Mouse (Mus musculus) right cerebral cortex, adult 18-20 months (tissue): ENCODE measurements around the gene Htr2a.

ENCODE experiments used
- DNase-seq: peaks from one replicate; pipeline ENCODE4 v3.0.0; 2022; ENCODE audit warnings: mixed read lengths

The Htr2a gene

GRCm38 (mm10) chr14:74640819-74641381 is at the start of gene Htr2a:
Htr2a (plus strand) TSS chr14:74640840.
- peak; percentile 26 for DNase-seq

GRCm38 (mm10) chr14:74601333-74602087 is 39.1 kb upstream of the Htr2a start:
- peak; percentile 2 for DNase-seq

- peak; percentile 42 for DNase-seq
Measured at GRCm38 (mm10) chr14:74602543-74602942, 38.1 kb upstream of the Htr2a start.

GRCm38 (mm10) chr14:74603131-74603766 is 37.4 kb upstream of the Htr2a start:
- DNase-seq: no peak

GRCm38 (mm10) chr14:74611326-74611725 is 29.3 kb upstream of the Htr2a start:
- no peak for DNase-seq

DNA sequence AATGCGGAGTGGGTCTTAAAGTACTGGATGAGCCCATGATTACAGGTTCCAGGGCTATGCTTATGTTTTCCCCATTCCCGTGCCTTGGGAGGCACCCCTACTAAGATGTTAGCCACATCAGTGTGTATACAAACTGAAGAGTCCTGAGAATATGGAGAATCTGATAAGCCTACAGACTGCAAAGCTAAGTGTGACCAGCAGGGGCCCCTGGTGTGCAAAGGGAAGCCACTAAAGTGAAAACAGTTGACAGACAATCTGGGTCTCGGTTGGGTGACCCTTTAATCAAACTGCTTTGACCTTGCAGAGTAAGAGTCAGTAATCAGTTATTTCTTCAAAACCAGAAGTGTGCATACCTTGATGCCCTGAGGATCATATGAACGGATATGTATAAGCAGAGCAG is 21.8 kb upstream of the Htr2a start:
- no peak for DNase-seq

DNA sequence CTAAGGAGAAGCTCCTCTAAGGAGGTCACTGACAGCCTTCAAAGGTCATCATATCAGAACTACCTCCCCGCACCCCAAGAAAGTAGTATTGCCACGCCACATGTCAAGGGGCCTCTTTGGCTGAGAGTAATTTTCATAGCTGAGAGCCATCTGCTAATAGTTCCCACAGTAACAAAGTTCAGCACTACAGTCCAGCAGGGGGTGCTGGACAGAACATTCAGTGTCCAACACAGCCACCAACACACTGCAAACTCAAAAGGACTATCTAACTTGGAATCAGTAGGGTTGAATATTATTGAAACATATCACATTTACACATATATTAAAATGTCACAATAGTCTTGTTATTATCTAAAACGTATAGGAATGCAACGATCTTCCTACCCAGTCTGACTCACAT is 2.6 kb upstream of the Htr2a start:
- DNase-seq: no peak

DNA sequence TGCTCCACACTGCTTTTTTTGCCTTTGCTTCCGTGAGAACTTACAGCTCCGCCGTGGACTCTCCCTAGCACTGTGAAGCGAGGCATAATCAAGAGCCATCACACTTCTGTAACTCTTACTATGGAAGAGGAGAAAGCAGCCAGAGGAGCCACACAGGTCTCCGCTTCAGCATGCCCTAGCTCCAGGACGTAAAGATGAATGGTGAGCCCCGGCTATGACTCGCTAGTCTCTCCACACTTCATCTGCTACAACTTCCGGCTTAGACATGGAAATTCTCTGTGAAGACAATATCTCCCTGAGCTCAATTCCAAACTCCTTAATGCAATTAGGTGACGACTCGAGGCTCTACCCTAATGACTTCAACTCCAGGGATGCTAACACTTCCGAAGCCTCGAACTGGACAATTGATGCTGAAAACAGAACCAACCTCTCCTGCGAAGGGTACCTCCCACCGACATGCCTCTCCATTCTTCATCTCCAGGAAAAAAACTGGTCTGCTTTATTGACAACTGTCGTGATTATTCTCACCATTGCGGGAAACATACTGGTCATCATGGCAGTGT is 1.1 kb downstream of the Htr2a start:
- DNase-seq: peak; percentile 29

GRCm38 (mm10) chr14:74643296-74643695 is 2.7 kb downstream of the Htr2a start:
- peak; percentile 83 for DNase-seq

DNA sequence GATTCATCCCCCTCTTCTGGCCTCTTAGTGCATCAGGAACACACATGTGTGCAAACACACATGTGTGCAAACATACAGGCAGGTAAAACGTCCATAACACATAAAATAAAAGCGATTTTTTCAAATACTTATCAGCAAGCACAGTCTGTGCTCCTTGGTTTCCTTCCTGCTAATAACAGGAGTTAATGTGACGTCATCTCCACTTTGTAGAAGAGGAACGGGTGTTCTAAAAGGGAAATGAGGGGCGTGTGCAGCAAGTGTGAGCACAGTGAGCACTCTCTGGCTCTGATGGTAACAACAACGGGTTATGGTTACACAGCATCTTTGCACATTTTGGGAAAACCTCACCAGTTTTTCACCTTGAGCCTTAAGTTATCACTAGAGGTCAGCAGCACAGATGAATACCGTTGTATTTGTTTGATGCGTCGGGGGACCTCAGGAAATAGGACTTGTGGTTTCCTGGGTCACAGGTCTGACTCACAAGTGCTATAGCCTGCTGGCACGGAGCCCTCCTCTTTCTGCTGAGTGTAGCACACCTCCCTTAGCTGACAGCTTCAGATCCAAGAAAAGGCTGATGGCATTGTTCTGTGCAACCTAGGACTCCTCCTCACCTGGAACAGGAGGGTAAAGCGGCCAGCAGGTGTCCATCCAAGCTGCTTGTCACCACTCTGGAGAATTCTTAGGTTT is 5.6 kb downstream of the Htr2a start:
- no peak for DNase-seq

DNA sequence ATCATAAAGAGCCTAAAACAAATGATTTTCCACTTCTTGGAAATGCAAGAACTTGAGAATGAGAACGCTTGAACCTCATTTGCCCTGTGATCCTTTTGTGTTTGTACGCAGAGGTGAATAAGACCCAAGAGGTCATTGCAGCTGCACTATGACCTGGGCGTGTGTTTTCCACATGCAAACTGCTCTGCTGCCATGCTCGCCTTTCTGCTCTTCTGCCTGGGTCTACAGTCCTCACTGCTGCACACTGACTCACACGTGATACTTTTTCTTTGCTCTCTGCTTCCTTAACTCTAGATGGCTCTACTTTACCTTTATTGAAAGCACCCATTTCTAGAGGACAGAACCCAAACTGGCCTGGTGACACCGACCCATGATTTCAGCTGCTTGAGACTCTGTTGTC is 9.4 kb downstream of the Htr2a start:
- DNase-seq: no peak

DNA sequence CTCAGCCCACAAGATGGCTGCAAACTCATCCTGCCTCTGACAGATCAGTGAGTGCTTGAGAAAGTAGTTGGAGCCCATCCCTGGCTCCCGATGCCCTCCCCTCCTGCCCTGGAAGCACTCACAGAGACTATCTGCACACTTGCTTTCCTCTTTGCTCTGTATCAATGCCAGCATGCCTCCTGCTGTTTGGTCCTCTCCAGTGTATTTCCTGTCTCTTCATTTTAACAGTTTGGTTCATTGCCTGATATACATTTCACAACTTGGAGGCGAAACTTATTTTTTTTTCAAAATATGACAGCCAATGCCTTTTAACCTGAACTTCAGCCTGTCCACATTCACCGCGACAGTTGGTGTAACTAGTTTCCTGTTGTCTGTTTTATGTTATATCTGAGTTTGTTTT is 11.0 kb downstream of the Htr2a start:
- no peak for DNase-seq

DNA sequence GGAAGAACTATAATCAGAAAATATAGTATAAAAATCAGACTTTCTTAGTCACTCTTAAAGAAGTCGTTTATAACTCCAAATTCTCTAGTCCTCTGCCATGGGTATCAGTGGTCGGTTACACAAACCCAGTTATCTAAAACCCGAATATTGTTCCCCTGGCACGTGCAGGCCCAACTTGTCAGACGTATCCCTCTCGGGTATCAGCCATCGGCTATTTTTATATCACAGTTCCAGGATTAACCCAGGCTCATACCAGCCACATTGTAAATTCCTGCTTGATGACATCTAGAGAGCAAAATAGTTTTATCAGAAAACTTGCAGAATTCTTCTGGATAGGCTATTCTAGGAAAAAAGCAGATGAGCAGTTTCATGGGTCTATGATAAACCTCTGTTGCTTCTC is 16.6 kb downstream of the Htr2a start:
- no peak for DNase-seq

DNA sequence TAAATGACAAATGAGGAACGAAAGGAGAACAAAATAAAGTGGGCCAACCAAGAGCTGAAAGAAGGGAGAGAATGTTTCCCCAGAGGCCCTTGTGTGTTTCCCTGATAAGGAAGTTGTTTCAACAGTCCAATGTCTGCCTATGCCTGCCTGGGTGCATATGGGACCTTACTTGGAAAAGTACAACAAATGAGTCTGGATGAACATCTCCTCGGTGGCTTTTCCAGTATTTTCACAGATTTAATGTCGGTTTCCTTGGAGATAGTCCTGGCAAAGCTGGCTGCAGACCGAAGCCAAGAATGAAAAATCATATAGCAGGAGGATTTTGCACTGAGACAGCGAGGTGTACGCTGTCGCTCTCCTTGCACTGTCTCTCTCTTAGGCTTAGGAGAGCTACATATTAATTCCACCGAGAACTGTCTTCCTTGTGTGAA is 18.8 kb downstream of the Htr2a start:
- DNase-seq: peak; percentile 56

DNA sequence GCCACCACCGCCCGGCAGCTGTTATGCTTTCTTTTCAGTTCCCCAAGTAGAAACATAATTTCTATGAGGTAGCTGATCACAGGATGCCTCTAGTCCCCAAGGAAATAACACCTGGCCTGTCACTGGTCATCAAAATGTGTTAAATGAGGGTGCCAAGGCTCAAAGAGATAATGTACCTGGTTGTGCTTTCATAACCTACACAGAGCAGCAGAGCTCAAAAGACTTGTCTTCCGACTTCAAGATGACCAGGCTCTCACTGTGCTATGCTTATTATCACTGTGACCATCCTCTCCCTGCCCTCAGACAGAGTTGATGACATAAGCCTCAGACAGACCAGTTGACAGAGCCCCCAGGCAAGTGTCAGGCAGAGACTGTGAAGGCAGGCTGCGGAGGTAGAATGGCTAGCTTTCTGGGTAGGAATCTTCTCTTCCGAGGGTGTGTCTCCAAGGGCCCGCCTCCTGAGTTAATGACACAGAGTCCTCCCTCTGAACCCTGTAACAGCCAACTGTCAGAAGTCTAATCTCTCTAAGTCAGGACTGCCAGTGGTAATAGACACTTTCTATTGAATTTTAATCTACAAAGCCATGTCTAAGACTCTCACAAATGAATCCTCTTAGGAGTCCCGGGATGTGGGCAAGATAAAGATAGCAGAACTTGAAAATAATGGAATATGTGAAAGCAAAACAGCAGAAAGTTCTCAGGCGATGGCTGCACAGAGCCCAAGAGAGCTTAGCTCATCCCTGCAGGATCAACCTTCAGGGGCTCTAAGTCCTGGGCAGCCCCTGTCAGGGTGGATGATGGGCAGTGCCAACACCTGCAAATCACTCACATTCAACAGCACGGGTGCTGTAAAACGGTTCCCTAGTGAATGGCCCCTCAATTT is 31.7 kb downstream of the Htr2a start:
- DNase-seq: no peak

- DNase-seq: no peak
Measured at GRCm38 (mm10) chr14:74673020-74673350, 32.3 kb downstream of the Htr2a start.

GRCm38 (mm10) chr14:74673584-74673983 is 32.9 kb downstream of the Htr2a start:
- DNase-seq: no peak

GRCm38 (mm10) chr14:74679841-74680240 is 39.2 kb downstream of the Htr2a start:
- no peak for DNase-seq

- DNase-seq: no peak
Measured at GRCm38 (mm10) chr14:74684298-74684978, 43.8 kb downstream of the Htr2a start.

GRCm38 (mm10) chr14:74691963-74692362 is 51.3 kb downstream of the Htr2a start:
- DNase-seq: no peak

DNA sequence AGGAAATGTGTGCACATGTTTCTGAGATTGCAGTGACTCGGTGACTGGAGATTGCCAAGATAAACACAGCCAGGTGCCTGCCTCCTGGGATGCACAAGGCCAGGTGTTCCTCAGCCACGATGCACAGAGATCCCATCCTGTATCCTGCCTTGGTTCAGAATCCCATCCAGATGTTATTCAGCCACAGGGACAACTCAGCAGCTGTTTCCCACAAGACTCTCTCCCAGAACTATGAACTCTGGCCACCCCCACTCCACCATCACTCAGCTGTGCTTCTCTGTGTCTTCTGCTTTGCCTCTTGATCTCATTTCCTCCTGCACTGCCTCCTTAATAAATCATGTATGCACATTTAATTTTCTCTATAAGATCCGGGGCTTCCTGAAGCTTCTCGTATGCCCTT is 56.1 kb downstream of the Htr2a start:
- DNase-seq: no peak

DNA sequence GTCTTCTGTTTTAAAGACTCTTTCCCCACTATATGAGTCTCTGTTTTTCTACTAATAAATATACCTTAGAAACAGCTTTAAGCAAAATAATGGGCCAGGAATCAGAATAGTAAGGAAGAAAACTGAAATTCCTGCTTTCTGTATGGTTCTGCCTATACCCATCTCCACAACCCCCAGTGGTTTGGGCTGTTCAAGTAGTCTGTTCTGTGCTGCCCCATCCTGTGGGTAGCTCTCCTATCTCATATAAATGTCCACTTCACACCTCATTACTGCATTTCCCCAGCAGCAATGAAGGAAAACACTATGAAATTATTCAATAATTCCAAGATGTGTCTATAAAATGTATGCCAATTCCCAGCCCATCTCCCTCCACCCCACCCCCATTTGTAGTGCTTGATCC is 56.8 kb downstream of the Htr2a start:
- no peak for DNase-seq
